Mouse (Mus musculus) R1 (cell line): ENCODE measurements at regions not wholly inside any gene's neighbourhood (a gene's known extent, or its start where the extent isn't known, plus 50 kb on each side); places are given as distances from the start of the nearest gene placed in this dataset.

ENCODE experiments used
- DNase-seq: peaks from one replicate; pipeline ENCODE4 v3.0.0-alpha.2; 2018; ENCODE audit warnings: low read depth, low spot score

- DNase-seq, result no peak
Observed at GRCm38 (mm10) chr7:133469106-133469505, 132.9 kb downstream of the Tex36 start.

GRCm38 (mm10) chr7:133468346-133468745, 133.6 kb downstream of the Tex36 start:
- DNase-seq, result no peak

- no peak for DNase-seq
Observed at GRCm38 (mm10) chr7:133467579-133467978, 134.4 kb downstream of the Tex36 start.

- DNase-seq, result no peak
Observed at GRCm38 (mm10) chr7:133459306-133459705, 142.7 kb downstream of the Tex36 start.

GRCm38 (mm10) chr7:133457436-133458324, 144.3 kb downstream of the Tex36 start:
- no peak for DNase-seq

GRCm38 (mm10) chr7:133450246-133450645, 151.7 kb downstream of the Tex36 start:
- DNase-seq, result no peak

- peak; percentile 10 for DNase-seq
Observed at GRCm38 (mm10) chr7:133447079-133447478, 154.9 kb downstream of the Tex36 start.

- peak; percentile 46 for DNase-seq
Observed at GRCm38 (mm10) chr7:133441661-133442060, 160.3 kb downstream of the Tex36 start.

GRCm38 (mm10) chr7:133441169-133441568, 160.8 kb downstream of the Tex36 start:
- peak; percentile 7 for DNase-seq

GRCm38 (mm10) chr7:133440711-133441110, 161.2 kb downstream of the Tex36 start:
- no peak for DNase-seq

- DNase-seq, result no peak
Observed at GRCm38 (mm10) chr7:133440086-133440485, 161.9 kb downstream of the Tex36 start.

GRCm38 (mm10) chr7:133438631-133439030, 163.3 kb downstream of the Tex36 start:
- DNase-seq, result no peak

- DNase-seq, result peak; percentile 69
Observed at GRCm38 (mm10) chr7:133437866-133438265, 164.1 kb downstream of the Tex36 start.

GRCm38 (mm10) chr7:133435596-133436357, 166.2 kb downstream of the Tex36 start:
- DNase-seq, result no peak

GRCm38 (mm10) chr7:133434027-133434820, 167.7 kb downstream of the Tex36 start:
- no peak for DNase-seq

- no peak for DNase-seq
Observed at GRCm38 (mm10) chr7:133432343-133432742, 169.6 kb downstream of the Tex36 start.

- no peak for DNase-seq
Observed at GRCm38 (mm10) chr7:133402072-133402471, 199.9 kb downstream of the Tex36 start.

- no peak for DNase-seq
Observed at GRCm38 (mm10) chr7:133400691-133401090, 201.3 kb downstream of the Tex36 start.

GRCm38 (mm10) chr7:133388716-133389115, 213.2 kb downstream of the Tex36 start:
- DNase-seq, result no peak

- DNase-seq, result peak; percentile 26
Observed at GRCm38 (mm10) chr7:133382032-133382712, 219.8 kb downstream of the Tex36 start.

GRCm38 (mm10) chr7:133379373-133379772, 222.6 kb downstream of the Tex36 start:
- DNase-seq, result no peak
